Mouse (Mus musculus) left cerebral cortex, postnatal 14 days (tissue): ENCODE results near the gene Ift43. TPM values are rescaled to one million over a fixed set of nuclear protein-coding genes. Genes with fewer than 3 reads are reported as not detected.

Experiments used
- DNase-seq, 2 experiments: peaks; one replicate each; pipeline ENCODE4 v3.0.0; 2021 to 2022; ENCODE audit warnings: low spot score in 2 of 2, mixed read lengths in 1 of 2
- intact Hi-C: fragments of 180-260 bp; cut with DNase I; formaldehyde crosslinking; loops from one replicate; pipeline ENCODE4 v1.15.1; 2025
- total RNA-seq, 2 experiments: library from RNA; stranded (reverse); gene quantifications; 2 replicates each; pipeline ENCODE4 v1.2.3; 2021

Ift43 gene
- total RNA-seq, 2 experiments from 2014 or later, result 10.9 to 12.4 TPM

- DNase-seq, result no peak
- intact Hi-C loops, result no loop called here
Measured at GRCm38 (mm10) chr12:86203443-86204057, 121.2 kb downstream of the Ift43 start.

GRCm38 (mm10) chr12:86211099-86211520, 128.8 kb downstream of the Ift43 start:
- no peak for DNase-seq
- intact Hi-C loops, result no loop called here

Other genes with a start within 250 kb of the Ift43 start
- 10 to 100 TPM; 11.9 to 13.8 TPM for gene Tgfb3, start 3.5 kb upstream of the Ift43 start, total RNA-seq
- gene Gpatch2l, start 159.3 kb downstream of the Ift43 start, total RNA-seq, result 10 to 100 TPM; 36.7 to 38.0 TPM